Mouse (Mus musculus): ENCODE data around the gene Tiam1. TPM values are rescaled to one million over a fixed set of nuclear protein-coding genes. Genes with fewer than 3 reads are reported as not detected.

Tiam1 gene
- polyA plus RNA-seq, 1 experiment from 2014 or later = 3.7 TPM

GRCm38 (mm10) chr16:89848651-89849597, 294.6 kb downstream of the Tiam1 start:
- H3K9me3 ChIP-seq (ENCODE audit: low read length) = no peaks in the 10 kb centered on the region
- no peak overlapping the region for H3K27ac ChIP-seq (ENCODE audit: low read length)
- no peak overlapping the region for H3K9ac ChIP-seq (replicated peaks; ENCODE audit: low read depth)
- H3K4me3 ChIP-seq (ENCODE audit: low read depth, low read length) = no peak overlapping the region
- ATAC-seq = no peak
- H3K36me3 ChIP-seq (ENCODE audit: insufficient read depth, low read length) = no peaks in the 10 kb centered on the region
- no peak overlapping the region for H3K4me2 ChIP-seq (replicated peaks; ENCODE audit: low read depth, low read length)
- H3K4me1 ChIP-seq (ENCODE audit: insufficient read depth, low read depth, low read length) = no peaks in the 10 kb centered on the region
- H3K27me3 ChIP-seq (replicated peaks; ENCODE audit: insufficient read depth, low read length) = no peaks in the 10 kb centered on the region
- DNase-seq (ENCODE audit: low spot score) = peak; percentile 51
- TF ChIP-seq EP300 (IDR thresholded peaks at IDR 0.05) = no peak
- no peak for TF ChIP-seq CTCF (IDR thresholded peaks at IDR 0.05)
- WGBS = 80% methylated on average over 19 of the region's 19 CpGs

- H3K27ac ChIP-seq (ENCODE audit: low read length) = no peak overlapping the region
- no peaks in the 10 kb centered on the region for H3K27me3 ChIP-seq (replicated peaks; ENCODE audit: insufficient read depth, low read length)
- TF ChIP-seq EP300 (IDR thresholded peaks at IDR 0.05) (no peak), CTCF (IDR thresholded peaks at IDR 0.05) (peak; percentile 25; the same call in 1 of the 2 replicates)
- no peak overlapping the region for H3K4me3 ChIP-seq (ENCODE audit: low read depth, low read length)
- DNase-seq (ENCODE audit: low spot score) = no peak
- 95% methylated on average over 3 of the region's 3 CpGs for WGBS
- no peak overlapping the region for H3K4me2 ChIP-seq (replicated peaks; ENCODE audit: low read depth, low read length)
- no peaks in the 10 kb centered on the region for H3K9me3 ChIP-seq (ENCODE audit: low read length)
- H3K36me3 ChIP-seq (ENCODE audit: insufficient read depth, low read length) = no peaks in the 10 kb centered on the region
- no peak for ATAC-seq
- H3K9ac ChIP-seq (replicated peaks; ENCODE audit: low read depth) = no peak overlapping the region
- no peaks in the 10 kb centered on the region for H3K4me1 ChIP-seq (ENCODE audit: insufficient read depth, low read depth, low read length)
Observed at GRCm38 (mm10) chr16:89848179-89848578, 295.4 kb downstream of the Tiam1 start.

DNA sequence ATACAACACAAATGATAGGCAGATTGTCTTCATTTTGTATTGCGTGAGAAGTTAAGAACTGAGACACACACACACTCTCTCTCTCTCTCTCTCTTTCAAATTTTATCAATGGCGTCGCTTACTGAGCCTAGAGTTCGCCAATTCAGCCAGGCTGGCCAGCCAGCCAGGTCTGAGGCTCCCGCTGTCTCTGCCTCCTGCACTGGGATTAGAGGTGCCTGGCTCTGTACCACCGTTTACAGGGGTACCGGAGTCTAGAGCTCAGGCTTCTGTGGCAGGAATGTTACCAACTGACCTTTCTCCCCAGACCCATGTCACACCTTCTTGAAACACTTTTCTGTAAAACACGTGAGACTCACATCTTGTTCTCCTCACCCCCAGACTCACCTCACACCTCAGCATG, 298.1 kb downstream of the Tiam1 start:
- Histone ChIP-seq H3K9ac (replicated peaks; ENCODE audit: low read depth) (no peak overlapping the region), H3K9me3 (ENCODE audit: low read length) (no peaks in the 10 kb centered on the region), H3K4me1 (ENCODE audit: insufficient read depth, low read depth, low read length) (no peaks in the 10 kb centered on the region), H3K36me3 (ENCODE audit: insufficient read depth, low read length) (no peaks in the 10 kb centered on the region), H3K4me3 (ENCODE audit: low read depth, low read length) (no peak overlapping the region), H3K4me2 (replicated peaks; ENCODE audit: low read depth, low read length) (no peak overlapping the region), H3K27ac (ENCODE audit: low read length) (no peak overlapping the region), H3K27me3 (replicated peaks; ENCODE audit: insufficient read depth, low read length) (no peaks in the 10 kb centered on the region)
- no peak for DNase-seq (ENCODE audit: low spot score)
- TF ChIP-seq EP300 (IDR thresholded peaks at IDR 0.05) = no peak
- TF ChIP-seq CTCF (IDR thresholded peaks at IDR 0.05) = no peak
- ATAC-seq = no peak
- WGBS = 80% methylated on average over 8 of the region's 8 CpGs

- H3K4me1 ChIP-seq (ENCODE audit: insufficient read depth, low read depth, low read length) = no peaks in the 10 kb centered on the region
- no peak overlapping the region for H3K4me2 ChIP-seq (replicated peaks; ENCODE audit: low read depth, low read length)
- peak; percentile 75 for ATAC-seq
- peak; percentile 74 for DNase-seq (ENCODE audit: low spot score)
- no peak overlapping the region for H3K4me3 ChIP-seq (ENCODE audit: low read depth, low read length)
- TF ChIP-seq CTCF (IDR thresholded peaks at IDR 0.05) (peak; percentile 91), EP300 (IDR thresholded peaks at IDR 0.05) (no peak)
- 36% methylated on average over 5 of the region's 5 CpGs for WGBS
- H3K9me3 ChIP-seq (ENCODE audit: low read length) = no peaks in the 10 kb centered on the region
- no peak overlapping the region for H3K27ac ChIP-seq (ENCODE audit: low read length)
- H3K9ac ChIP-seq (replicated peaks; ENCODE audit: low read depth) = no peak overlapping the region
- no peaks in the 10 kb centered on the region for H3K36me3 ChIP-seq (ENCODE audit: insufficient read depth, low read length)
- H3K27me3 ChIP-seq (replicated peaks; ENCODE audit: insufficient read depth, low read length) = no peaks in the 10 kb centered on the region
Observed at GRCm38 (mm10) chr16:89844580-89844979, 299.0 kb downstream of the Tiam1 start.

GRCm38 (mm10) chr16:89841894-89842293, 301.7 kb downstream of the Tiam1 start:
- Histone ChIP-seq H3K4me2 (replicated peaks; ENCODE audit: low read depth, low read length) (no peak overlapping the region), H3K4me3 (ENCODE audit: low read depth, low read length) (no peak overlapping the region), H3K27me3 (replicated peaks; ENCODE audit: insufficient read depth, low read length) (no peaks in the 10 kb centered on the region), H3K27ac (ENCODE audit: low read length) (no peak overlapping the region), H3K4me1 (ENCODE audit: insufficient read depth, low read depth, low read length) (no peaks in the 10 kb centered on the region; the same call in 1 of the 2 replicates), H3K9me3 (ENCODE audit: low read length) (no peaks in the 10 kb centered on the region), H3K36me3 (ENCODE audit: insufficient read depth, low read length) (no peaks in the 10 kb centered on the region), H3K9ac (replicated peaks; ENCODE audit: low read depth) (no peak overlapping the region)
- DNase-seq (ENCODE audit: low spot score) (no peak), ATAC-seq (no peak)
- TF ChIP-seq CTCF (IDR thresholded peaks at IDR 0.05) (no peak), EP300 (IDR thresholded peaks at IDR 0.05) (no peak)
- WGBS = 61% methylated on average over 6 of the region's 6 CpGs

- no peak overlapping the region for H3K4me2 ChIP-seq (replicated peaks; ENCODE audit: low read depth, low read length)
- no peaks in the 10 kb centered on the region for H3K27me3 ChIP-seq (replicated peaks; ENCODE audit: insufficient read depth, low read length)
- no peaks in the 10 kb centered on the region; the same call in 1 of the 2 replicates for H3K4me1 ChIP-seq (ENCODE audit: insufficient read depth, low read depth, low read length)
- H3K36me3 ChIP-seq (ENCODE audit: insufficient read depth, low read length) = no peaks in the 10 kb centered on the region
- no peak overlapping the region for H3K4me3 ChIP-seq (ENCODE audit: low read depth, low read length)
- no peaks in the 10 kb centered on the region for H3K9me3 ChIP-seq (ENCODE audit: low read length)
- ATAC-seq (no peak), DNase-seq (ENCODE audit: low spot score) (no peak)
- H3K27ac ChIP-seq (ENCODE audit: low read length) = no peak overlapping the region
- WGBS = 84% methylated on average over 6 of the region's 6 CpGs
- TF ChIP-seq CTCF (IDR thresholded peaks at IDR 0.05) (no peak), EP300 (IDR thresholded peaks at IDR 0.05) (no peak)
- H3K9ac ChIP-seq (replicated peaks; ENCODE audit: low read depth) = no peak overlapping the region
Observed at GRCm38 (mm10) chr16:89840361-89840760, 303.2 kb downstream of the Tiam1 start.
